Mouse (Mus musculus) liver, adult 2 months (tissue): ENCODE measurements at regions not wholly inside any gene's neighbourhood (a gene's known extent, or its start where the extent isn't known, plus 50 kb on each side); places are given as distances from the start of the nearest gene placed in this dataset.

Experiments used
- DNase-seq: peaks from one replicate; pipeline ENCODE4 v3.0.0-alpha.2; 2011; ENCODE audit warnings: low read depth, low spot score; ENCODE audit errors: extremely low read depth
- H3K27ac ChIP-seq: fragments of 200-500 bp; replicated peaks from 2 replicates; pipeline ENCODE4 v1.5.1; 2012; ENCODE audit warnings: low read depth, mild to moderate bottlenecking, control low read depth, inconsistent platforms, low read length; ENCODE audit not compliant: insufficient read depth
- H3K27me3 ChIP-seq: fragments of 200-500 bp; 2 replicates; pipeline ENCODE4 v1.6.1; 2012; ENCODE audit warnings: mild to moderate bottlenecking, moderate library complexity, low read length, inconsistent platforms; ENCODE audit not compliant: control insufficient read depth, insufficient read depth
- H3K36me3 ChIP-seq: fragments of 200-500 bp; 2 replicates; pipeline ENCODE4 v1.6.1; 2012; ENCODE audit warnings: low read length, inconsistent platforms; ENCODE audit not compliant: control insufficient read depth, insufficient read depth
- H3K4me1 ChIP-seq: fragments of 200-500 bp; 2 replicates; pipeline ENCODE4 v1.6.1; 2011; ENCODE audit warnings: low read length; ENCODE audit not compliant: control insufficient read depth, insufficient read depth
- H3K4me3 ChIP-seq: fragments of 200-500 bp; 2 replicates; pipeline ENCODE4 v1.5.1; 2011; ENCODE audit warnings: low read depth, mild to moderate bottlenecking, control low read depth, low read length, moderate library complexity; ENCODE audit not compliant: insufficient read depth
- H3K79me2 ChIP-seq: fragments of 200-500 bp; 2 replicates; pipeline ENCODE4 v1.6.1; 2012; ENCODE audit warnings: inconsistent platforms, mild to moderate bottlenecking, low read length, moderate library complexity; ENCODE audit not compliant: control insufficient read depth, insufficient read depth
- H3K9ac ChIP-seq: fragments of 200-500 bp; 2 replicates; pipeline ENCODE4 v1.6.1; 2012; ENCODE audit warnings: low read depth, mild to moderate bottlenecking, control low read depth, inconsistent platforms, low read length
- CTCF ChIP-seq: fragments of 200-500 bp; IDR thresholded peaks from 2 replicates; pipeline ENCODE4 v1.5.1; 2011; ENCODE audit warnings: low read depth, low read length, control low read depth
- POLR2A ChIP-seq: fragments of 200-500 bp; IDR thresholded peaks from 2 replicates; pipeline ENCODE4 v1.6.1; 2011; ENCODE audit warnings: low read length, control low read depth; ENCODE audit not compliant: insufficient read depth; ENCODE audit errors: extremely low read depth
- WGBS: fragments of 180-500 bp; shearing (Covaris S2); methylation state at CpG from one replicate; pipeline ENCODE4 v1.1.7; 2018; 5-methylcytosine and 5-hydroxymethylcytosine counted together

DNA sequence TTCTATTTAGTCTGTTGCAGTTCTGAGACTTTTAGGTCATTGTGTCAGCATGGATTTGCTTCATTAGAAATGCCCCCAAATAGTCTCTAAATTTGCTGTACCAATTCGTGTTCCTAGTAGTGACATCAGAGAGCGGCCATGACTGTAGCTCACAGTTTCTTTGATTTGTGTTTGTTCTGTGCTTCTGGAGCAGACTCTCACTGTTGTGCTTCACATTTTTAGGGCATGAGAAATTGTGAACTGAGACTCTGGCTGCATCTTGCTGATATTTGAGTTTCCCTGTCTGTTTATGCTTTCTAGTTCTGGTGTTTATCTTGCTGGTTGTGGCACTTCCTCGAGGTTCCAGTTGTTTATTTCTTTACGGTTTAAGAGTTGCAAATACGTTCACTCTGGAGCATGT lies 57.0 kb upstream of the Sox11 start:
- no peak for TF ChIP-seq CTCF
- no peak for TF ChIP-seq POLR2A
- no peaks in the 10 kb centered on the region for H3K36me3 ChIP-seq
- no peaks in the 10 kb centered on the region for H3K79me2 ChIP-seq
- H3K27ac ChIP-seq, result no peak overlapping the region
- peak; percentile 12 for DNase-seq
- no peak overlapping the region for H3K4me3 ChIP-seq
- H3K27me3 ChIP-seq, result 0 out of 2 replicates have a peak, but pooled peaks cover 3% of the 10 kb centered on the region
- 74% methylated on average over 5 of the region's 5 CpGs for WGBS
- no peaks in the 10 kb centered on the region for H3K4me1 ChIP-seq
- H3K9ac ChIP-seq, result no peak overlapping the region
